Mouse (Mus musculus) embryonic fibroblast, embryonic 13.5 days (primary cell): ENCODE data around the gene Ttc1.

Experiments used
- CTCF ChIP-seq: IDR thresholded peaks from 2 replicates; pipeline ENCODE4 v1.5.1; 2011; ENCODE audit warnings: mild to moderate bottlenecking, control low read depth, low read length, moderate library complexity, borderline replicate concordance; ENCODE audit not compliant: insufficient read depth
- POLR2A ChIP-seq: IDR thresholded peaks from 2 replicates; pipeline ENCODE4 v1.6.1; 2011; ENCODE audit warnings: low read depth, mild to moderate bottlenecking, control low read depth, low read length, moderate library complexity

- TF ChIP-seq CTCF = no peak
- TF ChIP-seq POLR2A = no peak
These were observed 27.9 kb upstream of the Ttc1 start for GRCm38 (mm10) chr11:43775469-43776323.
